12 mouse cellular contexts compared by ENCODE assay signal in genomic region chr16:91385621-91386020, GRCm38 (mm10). TPM values are rescaled to one million over a fixed set of nuclear protein-coding genes. Genes with fewer than 3 reads are reported as not detected.
DNase-seq lines count a peak whose midpoint lies in the region; ATAC-seq lines count a peak whose summit lies in the region.
"Had no signal": no experiment of that assay in that cellular context is flagged by ENCODE, and none has a peak within 500 bp of the region (broad histone marks: within the 10 kb centered on the region; RNA-seq: fewer than 3 reads in every experiment).

No protein-coding gene starts in this region.

- intact Hi-C loops in heart, postnatal 10 days (cut with DNase I) = loop anchor here (2.0 kb wide), 1 partner anchor 23 kb away; no protein-coding TSS in a partner anchor

- no peak for DNase-seq in hindbrain, embryonic 14.5 days (ENCODE audit: low spot score)
- no peak for DNase-seq in hindbrain, embryonic 11.5 days (ENCODE audit: low spot score)
- DNase-seq in heart, postnatal 10 days = peak; percentile 59 to 66
- DNase-seq in kidney, postnatal 36 days = peak; percentile 67 to 85
- no peak for DNase-seq in adrenal gland, postnatal 14 days
- DNase-seq: cerebellum, postnatal 14 days; thymus, postnatal 14 days had no signal

- H3K27ac ChIP-seq in hindbrain, embryonic 14.5 days = peak overlapping the region; percentile 38; the same call in 1 of the 2 replicates
- H3K27ac ChIP-seq in hindbrain, embryonic 11.5 days (ENCODE audit: low read depth, low read length) = no peak overlapping the region
- peak overlapping the region; percentile 72 for H3K27ac ChIP-seq in macrophage
- no peak overlapping the region for H3K27ac ChIP-seq in midbrain, embryonic 15.5 days

- no peak overlapping the region for H3K9ac ChIP-seq in hindbrain, embryonic 14.5 days
- no peak overlapping the region for H3K9ac ChIP-seq in hindbrain, embryonic 11.5 days (ENCODE audit: low read depth, low read length)
- H3K9ac ChIP-seq in midbrain, embryonic 15.5 days = no peak overlapping the region

- WGBS in hindbrain, embryonic 14.5 days = 63% methylated on average over 10 of the region's 10 CpGs
- 57% methylated on average over 10 of the region's 10 CpGs for WGBS in hindbrain, embryonic 11.5 days
- WGBS in macrophage (ENCODE audit: missing documents) = 68% methylated on average over 10 of the region's 10 CpGs
- 60% methylated on average over 10 of the region's 10 CpGs for WGBS in midbrain, embryonic 15.5 days

- no peak overlapping the region for H3K4me3 ChIP-seq in hindbrain, embryonic 14.5 days (replicated peaks; ENCODE audit: low read length)
- no peak overlapping the region for H3K4me3 ChIP-seq in hindbrain, embryonic 11.5 days (ENCODE audit: low read depth, low read length)
- H3K4me3 ChIP-seq in macrophage (ENCODE audit: inconsistent target) = no peak overlapping the region
- H3K4me3 ChIP-seq in midbrain, embryonic 15.5 days = no peak overlapping the region

- ATAC-seq in hindbrain, embryonic 14.5 days (ENCODE audit: low FRiP score) = no peak
- ATAC-seq in hindbrain, embryonic 11.5 days (ENCODE audit: low FRiP score) = no peak
- no peak for ATAC-seq in midbrain, embryonic 15.5 days (replicated peaks)
- no peak for ATAC-seq in erythroblast, adult 5-6 weeks (replicated peaks; ENCODE audit: low FRiP score, poor library complexity, severe bottlenecking)

- H3K27me3 ChIP-seq in hindbrain, embryonic 14.5 days (ENCODE audit: control insufficient read depth, insufficient read depth, low read length) = no peaks in the 10 kb centered on the region
- no peaks in the 10 kb centered on the region for H3K27me3 ChIP-seq in hindbrain, embryonic 11.5 days (ENCODE audit: control insufficient read depth, insufficient read depth, low read length)
- H3K27me3 ChIP-seq in midbrain, embryonic 15.5 days (replicated peaks) = no peaks in the 10 kb centered on the region

- H3K36me3 ChIP-seq in hindbrain, embryonic 14.5 days (replicated peaks; ENCODE audit: control insufficient read depth, insufficient read depth) = peaks cover 47% of the 10 kb centered on the region
- no peaks in the 10 kb centered on the region for H3K36me3 ChIP-seq in hindbrain, embryonic 11.5 days (ENCODE audit: control insufficient read depth, insufficient read depth, low read length)
- H3K36me3 ChIP-seq in macrophage (ENCODE audit: inconsistent target) = peaks cover 68% of the 10 kb centered on the region
- H3K36me3 ChIP-seq in midbrain, embryonic 15.5 days (replicated peaks) = peaks cover 16% of the 10 kb centered on the region; the same call in 1 of the 2 replicates

- peaks cover 83% of the 10 kb centered on the region for H3K79me2 ChIP-seq in macrophage (ENCODE audit: inconsistent target)

- no peak overlapping the region for H3K4me2 ChIP-seq in hindbrain, embryonic 14.5 days (replicated peaks)
- H3K4me2 ChIP-seq in hindbrain, embryonic 11.5 days (replicated peaks; ENCODE audit: low read depth, low read length) = no peak overlapping the region
- no peak overlapping the region for H3K4me2 ChIP-seq in midbrain, embryonic 15.5 days

- no peaks in the 10 kb centered on the region for H3K9me3 ChIP-seq in hindbrain, embryonic 14.5 days (ENCODE audit: control insufficient read depth, low read length)
- H3K9me3 ChIP-seq in hindbrain, embryonic 11.5 days (ENCODE audit: control insufficient read depth, low read length) = no peaks in the 10 kb centered on the region
- H3K9me3 ChIP-seq in midbrain, embryonic 15.5 days = no peaks in the 10 kb centered on the region

- H3K4me1 ChIP-seq in hindbrain, embryonic 14.5 days (replicated peaks; ENCODE audit: control insufficient read depth, insufficient read depth, low read length) = no peaks in the 10 kb centered on the region
- H3K4me1 ChIP-seq in hindbrain, embryonic 11.5 days (replicated peaks; ENCODE audit: control insufficient read depth, insufficient read depth, low read length) = no peaks in the 10 kb centered on the region
- no peaks in the 10 kb centered on the region for H3K4me1 ChIP-seq in midbrain, embryonic 15.5 days

RNA-seq across cellular contexts. Expression of gene Gm21970, which starts 5.9 kb away (rescaled TPM):
- polyA plus RNA-seq in hindbrain, embryonic 14.5 days (2014; fragmentation: Nextera tagmentation; extraction: Ambion mirVana) = not detected in 2 replicates
- polyA plus RNA-seq in hindbrain, embryonic 11.5 days (2014; fragmentation: Nextera tagmentation; extraction: Ambion mirVana) = not detected in 2 replicates
- total RNA-seq in heart, postnatal 10 days (2021) = not detected
- not detected for total RNA-seq in macrophage (2018; cell fraction: chromatin; rRNA removed)
- total RNA-seq in macrophage (2018; cell fraction: cytosol; rRNA removed) = under 1 TPM in 8 of 26 experiments, not detected in 18; 0.23 to 0.80 (median 0.37) TPM
- total RNA-seq in macrophage (2018; cell fraction: nucleus; rRNA removed) = 1 to 10 TPM in 1 of 26 experiments, not detected in 25; 1.6 TPM
- not detected in 3 replicates for polyA plus RNA-seq in macrophage (2018)
- not detected in 2 replicates for polyA plus RNA-seq in midbrain, embryonic 15.5 days (2015; fragmentation: Nextera tagmentation; extraction: Ambion mirVana)
- total RNA-seq in adrenal gland, postnatal 14 days (2021) = 0.59 TPM in 1 of 2 replicates, not detected in the other
- total RNA-seq in erythroblast, adult 5-6 weeks (2015; ENCODE audit: low replicate concordance) = 12.3 TPM in 1 of 2 replicates, not detected in the other
- total RNA-seq in erythroblast, adult 5-6 weeks (2017; ENCODE audit: low replicate concordance) = 7.8 TPM in 1 of 2 replicates, not detected in the other
- total RNA-seq: neutrophil, adult 5-6 weeks had no signal
- polyA plus RNA-seq: limb, embryonic 11.5 days had no signal

RNA-seq across cellular contexts. Expression of gene Ifnar2, which starts 13.0 kb away (rescaled TPM):
- 38.2 and 40.4 TPM in 2 replicates for polyA plus RNA-seq in hindbrain, embryonic 14.5 days (2014; fragmentation: Nextera tagmentation; extraction: Ambion mirVana)
- 33.4 and 35.4 TPM in 2 replicates for polyA plus RNA-seq in hindbrain, embryonic 11.5 days (2014; fragmentation: Nextera tagmentation; extraction: Ambion mirVana)
- total RNA-seq in heart, postnatal 10 days (2021) = 10 to 100 TPM; 39.1 to 42.0 TPM
- total RNA-seq in macrophage (2018; cell fraction: chromatin; rRNA removed) = 100 to 1,000 TPM; 154 to 353 (median 191) TPM
- total RNA-seq in macrophage (2018; cell fraction: cytosol; rRNA removed) = 100 to 1,000 TPM; 175 to 241 (median 207) TPM
- total RNA-seq in macrophage (2018; cell fraction: nucleus; rRNA removed) = 100 to 1,000 TPM; 188 to 308 (median 236) TPM
- 183 to 327 TPM (median 193 TPM) in 3 replicates for polyA plus RNA-seq in macrophage (2018)
- polyA plus RNA-seq in midbrain, embryonic 15.5 days (2015; fragmentation: Nextera tagmentation; extraction: Ambion mirVana) = 33.5 and 36.7 TPM in 2 replicates
- total RNA-seq in adrenal gland, postnatal 14 days (2021) = 83.9 and 86.1 TPM in 2 replicates
- total RNA-seq in erythroblast, adult 5-6 weeks (2015; ENCODE audit: low replicate concordance) = 126 and 156 TPM in 2 replicates
- total RNA-seq in erythroblast, adult 5-6 weeks (2017; ENCODE audit: low replicate concordance) = 132 and 164 TPM in 2 replicates

RNA-seq across cellular contexts. Expression of gene Il10rb, which starts 20.3 kb away (rescaled TPM):
- polyA plus RNA-seq in hindbrain, embryonic 14.5 days (2014; fragmentation: Nextera tagmentation; extraction: Ambion mirVana) = 13.0 and 13.4 TPM in 2 replicates
- polyA plus RNA-seq in hindbrain, embryonic 11.5 days (2014; fragmentation: Nextera tagmentation; extraction: Ambion mirVana) = 8.6 and 9.0 TPM in 2 replicates
- total RNA-seq in heart, postnatal 10 days (2021) = 100 to 1,000 TPM in 1 of 2 experiments, 10 to 100 TPM in 1; 82.7 to 101 TPM
- total RNA-seq in macrophage (2018; cell fraction: chromatin; rRNA removed) = 100 to 1,000 TPM; 195 to 513 (median 266) TPM
- total RNA-seq in macrophage (2018; cell fraction: cytosol; rRNA removed) = 100 to 1,000 TPM; 302 to 435 (median 372) TPM
- total RNA-seq in macrophage (2018; cell fraction: nucleus; rRNA removed) = 100 to 1,000 TPM; 321 to 683 (median 404) TPM
- 357 to 533 TPM (median 380 TPM) in 3 replicates for polyA plus RNA-seq in macrophage (2018)
- polyA plus RNA-seq in midbrain, embryonic 15.5 days (2015; fragmentation: Nextera tagmentation; extraction: Ambion mirVana) = 11.7 and 11.9 TPM in 2 replicates
- 105 and 106 TPM in 2 replicates for total RNA-seq in adrenal gland, postnatal 14 days (2021)
- total RNA-seq in erythroblast, adult 5-6 weeks (2015; ENCODE audit: low replicate concordance) = 43.9 and 52.3 TPM in 2 replicates
- total RNA-seq in erythroblast, adult 5-6 weeks (2017; ENCODE audit: low replicate concordance) = 39.4 and 48.8 TPM in 2 replicates

Comparison
In these comparisons a context has a peak if more than half of its experiments do, and no peak if none do; other contexts are left out.
1. H3K27ac ChIP-seq: peak in hindbrain, embryonic 14.5 days (single experiment) and macrophage (single experiment); none in hindbrain, embryonic 11.5 days (single experiment) and midbrain, embryonic 15.5 days (single experiment).
2. DNase-seq: peak in heart, postnatal 10 days (2 of 2) and kidney, postnatal 36 days (2 of 2); none in hindbrain, embryonic 14.5 days (single experiment), hindbrain, embryonic 11.5 days (single experiment) and adrenal gland, postnatal 14 days (single experiment).
3. RNA of gene Il10rb, which starts 20.3 kb away (polyA plus RNA-seq): 357 to 533 TPM in macrophage; 13.0 to 13.4 TPM in hindbrain, embryonic 14.5 days, 11.7 to 11.9 TPM in midbrain, embryonic 15.5 days and 8.6 to 9.0 TPM in hindbrain, embryonic 11.5 days; every median in the first group is over 10 times any median in the second.